Mouse (Mus musculus): ENCODE measurements around the gene Gna13. TPM values are rescaled to one million over a fixed set of nuclear protein-coding genes. Genes with fewer than 3 reads are reported as not detected.

Gene Gna13
- total and polyA plus RNA-seq, 3 experiments, result 29.6 to 93.2 (median 87.2) TPM

- DNase-seq (ENCODE audit: low spot score) (no peak), ATAC-seq (ENCODE audit: extremely low read depth, insufficient number of reproducible peaks, low FRiP score, poor library complexity, severe bottlenecking) (no peak)
- peaks cover 87% of the 10 kb centered on the region for H3K36me3 ChIP-seq (replicated peaks)
- no peaks in the 10 kb centered on the region for H3K9me3 ChIP-seq (replicated peaks)
- TF ChIP-seq GATA2 (IDR thresholded peaks at IDR 0.05; ENCODE audit: borderline replicate concordance, low read depth, low read length) (no peak), CTCF (IDR thresholded peaks at IDR 0.05; ENCODE audit: low read depth, low read length) (no peak), POLR2AphosphoS5 (IDR thresholded peaks at IDR 0.05; ENCODE audit: insufficient replicate concordance, low read depth, low read length) (no peak), TAL1 (conservative IDR thresholded peaks at IDR 0.05; ENCODE audit: low read depth, low read length) (no peak), GATA1 (IDR thresholded peaks at IDR 0.05; ENCODE audit: borderline replicate concordance, low read length) (no peak)
- H3K27me3 ChIP-seq (ENCODE audit: insufficient read depth, low read length), result no peaks in the 10 kb centered on the region
- H3K4me3 ChIP-seq (ENCODE audit: low read depth, low read length), result no peak overlapping the region
- H3K4me1 ChIP-seq (ENCODE audit: insufficient read depth, low read depth, low read length), result peaks cover 15% of the 10 kb centered on the region
These were observed 30.0 kb downstream of the Gna13 start for GRCm38 (mm10) chr11:109392601-109393000.

- Histone ChIP-seq H3K9me3 (replicated peaks) (no peaks in the 10 kb centered on the region), H3K4me3 (ENCODE audit: low read depth, low read length) (no peak overlapping the region), H3K4me1 (ENCODE audit: insufficient read depth, low read depth, low read length) (peaks cover 8% of the 10 kb centered on the region), H3K27me3 (ENCODE audit: insufficient read depth, low read length) (no peaks in the 10 kb centered on the region), H3K36me3 (replicated peaks) (peaks cover 92% of the 10 kb centered on the region)
- no peak for TF ChIP-seq GATA1 (IDR thresholded peaks at IDR 0.05; ENCODE audit: borderline replicate concordance, low read length)
- no peak for TF ChIP-seq CTCF (IDR thresholded peaks at IDR 0.05; ENCODE audit: low read depth, low read length)
- no peak for TF ChIP-seq POLR2AphosphoS5 (IDR thresholded peaks at IDR 0.05; ENCODE audit: insufficient replicate concordance, low read depth, low read length)
- no peak for TF ChIP-seq GATA2 (IDR thresholded peaks at IDR 0.05; ENCODE audit: borderline replicate concordance, low read depth, low read length)
- no peak for TF ChIP-seq TAL1 (conservative IDR thresholded peaks at IDR 0.05; ENCODE audit: low read depth, low read length)
- ATAC-seq (ENCODE audit: extremely low read depth, insufficient number of reproducible peaks, low FRiP score, poor library complexity, severe bottlenecking) (no peak), DNase-seq (ENCODE audit: low spot score) (no peak)
These were observed 32.1 kb downstream of the Gna13 start for GRCm38 (mm10) chr11:109394758-109395157.

- Histone ChIP-seq H3K9me3 (replicated peaks) (no peaks in the 10 kb centered on the region), H3K4me3 (ENCODE audit: low read depth, low read length) (no peak overlapping the region), H3K36me3 (replicated peaks) (peaks cover 91% of the 10 kb centered on the region), H3K27me3 (ENCODE audit: insufficient read depth, low read length) (no peaks in the 10 kb centered on the region), H3K4me1 (ENCODE audit: insufficient read depth, low read depth, low read length) (peaks cover 4% of the 10 kb centered on the region)
- ATAC-seq (ENCODE audit: extremely low read depth, insufficient number of reproducible peaks, low FRiP score, poor library complexity, severe bottlenecking), result no peak
- DNase-seq (ENCODE audit: low spot score), result no peak
- TF ChIP-seq GATA1 (IDR thresholded peaks at IDR 0.05; ENCODE audit: borderline replicate concordance, low read length) (no peak), GATA2 (IDR thresholded peaks at IDR 0.05; ENCODE audit: borderline replicate concordance, low read depth, low read length) (no peak), CTCF (IDR thresholded peaks at IDR 0.05; ENCODE audit: low read depth, low read length) (no peak), TAL1 (conservative IDR thresholded peaks at IDR 0.05; ENCODE audit: low read depth, low read length) (no peak), POLR2AphosphoS5 (IDR thresholded peaks at IDR 0.05; ENCODE audit: insufficient replicate concordance, low read depth, low read length) (no peak)
These were observed 32.7 kb downstream of the Gna13 start for GRCm38 (mm10) chr11:109395291-109395690.

- Histone ChIP-seq H3K9me3 (replicated peaks) (no peaks in the 10 kb centered on the region), H3K4me1 (ENCODE audit: insufficient read depth, low read depth, low read length) (no peaks in the 10 kb centered on the region; the same call in 1 of the 2 replicates), H3K4me3 (ENCODE audit: low read depth, low read length) (no peak overlapping the region), H3K27me3 (ENCODE audit: insufficient read depth, low read length) (no peaks in the 10 kb centered on the region), H3K36me3 (replicated peaks) (peaks cover 2% of the 10 kb centered on the region)
- no peak for TF ChIP-seq TAL1 (conservative IDR thresholded peaks at IDR 0.05; ENCODE audit: low read depth, low read length)
- TF ChIP-seq POLR2AphosphoS5 (IDR thresholded peaks at IDR 0.05; ENCODE audit: insufficient replicate concordance, low read depth, low read length), result no peak
- TF ChIP-seq GATA2 (IDR thresholded peaks at IDR 0.05; ENCODE audit: borderline replicate concordance, low read depth, low read length), result no peak
- no peak for TF ChIP-seq CTCF (IDR thresholded peaks at IDR 0.05; ENCODE audit: low read depth, low read length)
- TF ChIP-seq GATA1 (IDR thresholded peaks at IDR 0.05; ENCODE audit: borderline replicate concordance, low read length), result no peak
- ATAC-seq (ENCODE audit: extremely low read depth, insufficient number of reproducible peaks, low FRiP score, poor library complexity, severe bottlenecking) (no peak), DNase-seq (ENCODE audit: low spot score) (no peak)
These were observed 43.8 kb downstream of the Gna13 start for GRCm38 (mm10) chr11:109406431-109406830.

- DNase-seq (ENCODE audit: low spot score) (no peak), ATAC-seq (ENCODE audit: extremely low read depth, insufficient number of reproducible peaks, low FRiP score, poor library complexity, severe bottlenecking) (no peak)
- H3K9me3 ChIP-seq (replicated peaks), result no peaks in the 10 kb centered on the region
- H3K36me3 ChIP-seq (replicated peaks), result no peaks in the 10 kb centered on the region
- peaks cover 6% of the 10 kb centered on the region; the same call in 1 of the 2 replicates for H3K27me3 ChIP-seq (ENCODE audit: insufficient read depth, low read length)
- H3K4me1 ChIP-seq (ENCODE audit: insufficient read depth, low read depth, low read length), result no peaks in the 10 kb centered on the region; the same call in 1 of the 2 replicates
- TF ChIP-seq CTCF (IDR thresholded peaks at IDR 0.05; ENCODE audit: low read depth, low read length), result no peak
- H3K4me3 ChIP-seq (ENCODE audit: low read depth, low read length), result no peak overlapping the region
These were observed 47.8 kb downstream of the Gna13 start for GRCm38 (mm10) chr11:109410197-109410980.

GRCm38 (mm10) chr11:109413617-109414016 is 51.0 kb downstream of the Gna13 start, which contains the start of gene 9930022D16Rik:
Gene 9930022D16Rik (plus strand): TSS chr11:109413917.
- Histone ChIP-seq H3K36me3 (replicated peaks) (no peaks in the 10 kb centered on the region), H3K4me3 (ENCODE audit: low read depth, low read length) (no peak within 1 kb of the TSS), H3K27me3 (ENCODE audit: insufficient read depth, low read length) (peaks cover 6% of the 10 kb centered on the region; the same call in 1 of the 2 replicates), H3K9me3 (replicated peaks) (no peaks in the 10 kb centered on the region), H3K4me1 (ENCODE audit: insufficient read depth, low read depth, low read length) (peaks cover 14% of the 10 kb centered on the region)
- ATAC-seq (ENCODE audit: extremely low read depth, insufficient number of reproducible peaks, low FRiP score, poor library complexity, severe bottlenecking) (no peak), DNase-seq (ENCODE audit: low spot score) (no peak)
- TF ChIP-seq CTCF (IDR thresholded peaks at IDR 0.05; ENCODE audit: low read depth, low read length), result no peak
- no peak for TF ChIP-seq TAL1 (conservative IDR thresholded peaks at IDR 0.05; ENCODE audit: low read depth, low read length)
- TF ChIP-seq POLR2AphosphoS5 (IDR thresholded peaks at IDR 0.05; ENCODE audit: insufficient replicate concordance, low read depth, low read length), result no peak

All from G1E (cell line).